Mouse (Mus musculus) induced T-regulatory cell, adult 2 months (primary cell): ENCODE data around the gene Stk25.

Experiments
- DNase-seq: peaks from one replicate; pipeline ENCODE4 v3.0.0-alpha.2; 2012; ENCODE audit warnings: low read depth

The Stk25 gene

DNA sequence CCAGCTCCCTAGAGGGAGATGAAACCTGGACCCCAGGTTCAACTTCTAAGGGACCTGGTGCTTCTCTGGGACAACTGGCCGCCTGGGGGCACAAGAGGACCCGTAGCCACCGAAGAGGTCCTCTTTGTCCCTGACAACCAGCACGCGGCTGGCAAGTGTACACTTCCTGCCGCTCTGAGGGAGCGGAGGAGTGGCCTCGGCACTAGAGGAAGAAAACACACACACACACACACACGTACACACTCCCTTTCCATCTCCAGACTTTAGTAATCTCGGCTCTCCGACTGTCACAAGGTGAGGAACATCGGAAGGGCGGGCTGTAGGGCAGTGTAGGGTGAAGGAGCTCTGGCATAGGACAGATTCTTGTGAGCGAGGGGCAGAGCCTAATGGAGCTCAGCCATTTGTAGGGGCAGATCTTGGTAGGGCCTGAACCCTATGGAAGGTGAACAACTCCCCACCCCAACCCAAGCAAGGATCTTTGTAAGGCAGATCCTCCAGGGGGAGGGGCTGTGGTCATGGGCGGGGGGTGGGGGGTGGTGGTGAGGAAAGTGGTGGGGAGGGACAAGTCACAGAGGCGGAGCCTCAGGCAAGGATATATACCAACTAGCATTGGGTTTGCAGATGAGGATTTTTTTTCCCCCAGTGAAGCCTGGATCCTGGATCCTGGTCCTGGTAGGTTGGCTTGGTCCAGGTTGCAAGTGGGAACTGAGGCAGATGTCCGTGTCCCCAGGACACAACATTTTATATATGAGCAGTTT is 10.5 kb upstream of the Stk25 start:
- peak; percentile 79 for DNase-seq

DNA sequence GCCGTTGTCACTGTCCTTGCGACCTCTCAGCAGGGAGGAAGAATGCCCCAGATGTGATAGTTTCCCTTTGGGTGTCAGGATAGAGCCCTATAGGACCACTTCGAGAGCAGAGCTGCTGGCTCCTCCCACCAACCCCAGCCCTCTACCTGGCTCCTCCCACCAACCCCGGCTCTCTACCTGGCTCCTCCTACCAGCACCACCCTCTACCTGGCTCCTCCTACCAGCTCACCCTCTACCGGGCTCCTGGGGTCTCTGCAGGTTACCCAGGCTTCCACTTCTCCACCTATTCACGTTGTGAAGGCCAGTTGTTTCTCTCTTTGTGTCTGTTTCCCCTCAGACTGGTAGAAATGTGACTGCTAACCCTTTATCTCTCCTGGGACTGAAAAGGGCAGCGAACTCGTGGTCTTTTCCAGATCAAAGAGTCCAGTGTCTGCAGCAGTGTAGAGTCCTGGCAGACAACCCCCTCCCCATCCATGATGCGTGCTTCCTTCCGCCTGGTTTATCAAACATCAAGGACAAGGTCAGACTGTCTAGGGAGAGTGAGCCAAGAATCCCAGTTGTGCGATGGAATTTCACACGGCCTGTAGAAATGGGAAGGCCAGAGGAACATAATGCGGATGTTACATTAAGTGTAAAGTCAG is 9.4 kb upstream of the Stk25 start:
- peak; percentile 65 for DNase-seq

DNA sequence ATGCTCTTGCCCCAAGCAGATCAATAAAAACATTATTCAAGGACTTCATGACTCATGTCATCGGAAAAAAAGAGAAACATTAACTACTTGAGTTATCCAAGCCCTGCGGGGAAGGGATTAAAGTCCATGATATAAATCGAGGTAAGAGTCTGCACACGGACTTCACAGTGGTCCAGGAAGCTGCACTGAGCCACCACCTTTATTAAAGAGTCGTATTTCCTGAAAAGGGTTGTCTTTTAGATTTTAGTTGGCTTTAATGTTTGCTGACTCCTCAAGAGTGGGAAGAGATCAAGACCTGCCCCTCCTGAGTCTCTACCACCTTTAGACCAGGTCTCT is 1.5 kb downstream of the Stk25 start:
- no peak for DNase-seq

DNA sequence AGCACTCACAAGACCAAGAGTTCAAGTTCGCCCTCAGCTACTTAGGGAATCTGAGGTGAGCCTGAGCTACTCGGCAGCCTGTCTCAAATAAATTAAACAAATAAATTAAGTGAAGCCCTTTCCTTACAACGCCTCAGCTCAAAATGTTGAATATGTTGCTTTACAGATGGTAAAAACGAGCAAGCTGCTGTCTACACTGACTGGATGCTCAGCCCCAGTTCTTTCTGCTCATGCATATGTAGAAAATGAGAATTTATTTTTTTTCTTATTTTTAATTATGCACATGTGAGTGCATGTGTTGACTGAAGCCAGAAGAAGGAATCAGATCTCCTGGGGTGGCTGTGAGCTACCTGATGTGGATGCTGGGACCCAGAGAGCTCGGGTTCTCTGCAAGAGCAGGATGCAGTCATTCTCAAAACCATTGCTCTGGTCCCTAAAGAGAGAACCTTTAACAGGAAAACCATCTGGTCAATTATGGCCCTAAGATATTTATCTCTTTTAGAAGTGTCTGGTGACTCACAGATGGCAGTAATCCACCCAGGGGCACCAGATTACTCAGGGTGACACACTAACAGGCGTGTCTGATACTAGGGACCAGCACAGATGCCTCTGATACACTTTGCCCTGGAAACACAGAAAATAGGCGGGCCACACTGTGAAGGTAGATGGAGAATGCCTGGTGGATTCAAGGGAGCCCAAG is 2.0 kb downstream of the Stk25 start:
- no peak for DNase-seq

DNA sequence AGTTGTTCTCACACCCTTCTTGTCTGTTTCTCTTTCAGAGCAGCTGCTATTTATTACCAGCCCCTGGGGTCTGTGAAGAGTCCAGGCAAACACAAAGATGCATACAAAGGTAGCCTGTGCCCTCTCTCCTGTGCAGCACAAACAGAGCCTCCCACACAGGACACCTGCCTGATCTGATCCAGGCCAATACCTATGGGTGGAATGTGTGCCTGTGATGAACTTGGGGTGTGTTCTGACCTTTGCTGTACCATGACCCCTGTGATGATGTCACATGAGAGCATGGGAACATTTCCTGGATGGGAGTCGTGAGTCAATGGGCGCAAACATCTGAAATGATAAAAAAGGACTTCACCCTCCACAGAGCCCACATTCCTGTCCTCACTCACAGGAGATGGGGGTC is 3.7 kb downstream of the Stk25 start:
- no peak for DNase-seq

DNA sequence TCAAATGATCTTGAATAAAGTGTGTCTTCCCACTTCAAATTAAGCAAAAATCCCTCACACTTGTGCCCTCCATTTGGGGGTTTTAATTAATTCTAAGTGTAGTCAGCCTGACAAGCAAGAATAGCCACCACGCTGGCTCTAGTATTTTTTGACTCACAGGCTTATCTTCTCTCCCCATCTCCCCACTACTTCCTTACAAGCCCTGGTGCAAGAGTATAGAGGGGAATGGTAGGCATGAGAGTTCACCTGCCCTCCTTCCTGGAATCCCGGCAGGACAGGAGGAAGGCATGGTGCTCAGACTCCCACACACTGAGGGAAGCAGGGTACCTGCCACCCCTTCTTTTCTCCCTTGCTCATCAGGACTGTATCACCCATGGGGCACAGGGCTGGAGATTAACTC is 4.2 kb downstream of the Stk25 start:
- DNase-seq = no peak

DNA sequence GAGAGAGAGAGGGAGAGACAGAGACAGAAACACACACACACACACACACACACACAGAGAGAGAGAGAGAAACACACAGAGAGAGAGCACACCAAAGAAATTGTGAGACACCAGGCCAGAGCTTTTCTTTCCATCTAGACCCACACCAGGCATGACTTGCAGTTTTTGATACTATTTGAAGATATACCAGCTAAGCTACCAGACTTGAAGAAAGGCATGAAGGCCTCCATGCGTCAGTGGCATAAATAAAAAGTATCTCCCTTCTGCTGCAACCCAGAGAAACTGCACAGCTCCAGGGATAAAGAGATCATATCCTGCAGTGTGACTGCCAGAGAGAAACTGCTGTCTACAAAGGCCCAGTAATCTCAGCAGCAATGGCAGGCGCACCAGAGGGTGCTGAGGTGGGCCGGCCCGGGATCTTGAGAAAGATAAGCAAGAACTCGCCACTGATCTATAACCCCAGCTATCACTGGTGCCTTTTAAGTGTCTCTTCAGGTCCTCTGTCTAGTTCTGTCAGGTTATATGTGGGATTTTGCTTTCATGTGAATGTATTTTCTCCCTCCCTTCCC is 8.8 kb downstream of the Stk25 start:
- DNase-seq = no peak

DNA sequence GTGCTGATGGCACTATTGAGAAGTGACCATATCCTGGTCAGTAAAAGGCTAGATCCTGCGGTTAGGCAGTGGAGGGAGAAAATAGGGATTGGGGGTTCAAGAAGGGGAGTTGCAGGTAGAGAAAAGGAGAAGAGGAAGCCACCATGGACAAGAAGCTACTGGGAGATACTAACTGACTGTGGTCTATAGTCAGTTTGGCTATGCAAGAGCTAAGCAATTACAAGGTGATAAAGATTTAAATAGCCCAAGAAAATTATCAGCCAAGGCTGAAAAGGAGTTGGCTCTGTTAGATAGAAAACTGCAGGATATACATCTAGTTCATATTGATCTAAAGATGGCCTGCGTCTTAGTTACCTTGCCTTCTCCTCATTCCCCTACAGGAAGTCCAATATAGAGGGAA is 15.8 kb downstream of the Stk25 start:
- DNase-seq = no peak

DNA sequence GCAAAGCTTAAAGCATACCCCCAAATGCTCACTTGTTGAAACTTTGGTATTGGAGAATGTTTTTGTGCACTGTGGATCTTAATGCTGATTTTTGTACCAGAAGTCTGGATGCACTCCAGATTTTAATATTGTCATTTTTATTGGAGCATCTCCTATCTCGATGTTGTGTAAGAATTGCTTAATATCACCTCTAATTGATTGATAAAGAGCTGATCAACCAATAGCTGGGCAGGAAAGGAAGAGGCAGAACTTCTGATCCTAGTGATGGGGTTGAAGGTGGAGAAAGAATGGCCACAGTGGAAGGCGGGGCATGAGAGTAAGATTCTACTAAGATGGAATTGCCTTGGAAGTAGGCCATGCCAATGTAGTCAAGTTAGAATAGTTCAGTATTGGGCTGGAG is 16.5 kb downstream of the Stk25 start:
- no peak for DNase-seq

DNA sequence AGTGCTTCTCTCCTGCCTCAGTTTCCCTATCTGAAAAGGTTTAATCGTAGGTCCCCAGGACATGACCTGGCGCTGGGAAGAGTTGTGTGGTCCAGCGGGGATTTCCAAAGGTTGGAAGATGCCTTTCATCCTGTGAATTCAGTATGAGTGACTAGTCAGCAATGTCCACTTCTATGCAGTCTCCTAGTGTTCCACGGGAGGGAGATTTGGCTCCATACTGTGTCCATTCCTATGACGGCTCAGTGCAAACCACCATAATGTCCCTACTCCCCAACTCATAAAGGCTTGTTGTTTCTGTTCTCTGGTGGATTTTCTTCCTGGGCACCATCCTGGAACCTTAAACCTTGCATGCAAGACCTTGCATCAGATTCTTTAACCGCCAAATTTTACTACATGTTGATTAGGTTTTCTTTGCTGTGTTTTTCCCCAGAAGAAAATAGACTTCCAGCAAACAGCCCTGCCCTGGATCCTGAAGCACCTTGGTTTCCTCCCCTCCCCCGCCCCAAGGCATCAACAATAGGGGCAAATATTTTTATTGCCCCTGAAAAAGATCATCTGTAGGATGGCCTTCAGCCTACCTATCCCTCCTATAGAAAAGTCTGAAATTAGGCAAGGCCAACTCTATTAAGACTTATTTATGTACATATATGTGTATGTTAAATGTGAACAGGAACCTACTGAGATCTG is 22.1 kb downstream of the Stk25 start:
- no peak for DNase-seq

DNA sequence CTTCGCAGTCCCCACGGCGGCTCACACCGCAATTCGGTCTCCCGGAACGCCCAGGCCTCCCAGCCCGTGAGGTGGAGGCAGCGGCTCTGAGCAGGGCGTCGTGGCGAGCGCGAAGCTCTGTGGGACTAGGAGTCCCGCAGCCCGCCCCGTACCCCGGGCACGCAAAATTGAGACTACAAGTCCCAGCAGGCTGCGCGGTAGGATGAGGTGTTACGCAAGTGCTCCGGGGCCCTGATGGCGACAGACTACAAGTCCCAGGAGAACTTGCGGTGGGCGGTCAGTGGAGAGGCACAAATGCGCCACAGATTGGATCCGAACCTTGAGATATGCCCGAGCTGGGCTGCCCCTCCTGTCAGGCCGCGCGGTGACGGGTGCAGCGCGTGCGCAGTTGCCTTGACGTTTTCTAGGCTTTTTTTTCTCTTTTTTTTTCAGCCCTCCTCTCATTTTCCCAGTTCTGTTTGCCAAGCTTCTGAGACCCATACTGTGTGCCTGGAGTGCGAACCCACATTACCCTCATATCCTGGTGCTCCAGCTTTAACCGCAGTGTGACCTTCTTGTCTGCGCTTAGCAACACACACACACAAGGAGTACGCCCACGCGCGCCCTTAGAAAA is 22.8 kb downstream of the Stk25 start:
- peak; percentile 98 for DNase-seq

DNA sequence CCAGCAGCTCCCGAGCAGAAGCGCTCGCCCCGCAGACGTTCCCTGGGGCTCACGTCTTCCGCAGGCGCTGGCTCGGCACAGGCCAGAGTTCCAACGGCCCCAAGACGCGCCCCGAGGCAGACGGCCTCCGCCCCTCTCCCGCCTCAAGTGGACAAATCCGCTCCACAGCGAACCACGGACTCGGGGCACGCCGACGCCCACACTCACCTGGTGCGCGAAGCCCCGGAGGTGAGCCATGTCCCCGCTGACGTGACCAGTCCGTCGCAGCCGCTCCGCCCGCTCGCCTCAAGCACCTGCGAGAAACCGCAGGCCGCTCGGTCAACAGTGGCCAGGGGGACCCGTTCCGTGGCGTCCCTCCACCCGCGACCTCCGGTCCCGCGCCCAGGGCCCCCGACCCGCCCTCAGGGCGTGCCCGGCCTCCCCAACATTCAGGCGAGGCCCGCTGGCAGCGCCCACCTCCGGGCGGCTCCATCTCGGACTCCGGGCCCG is 23.3 kb downstream of the Stk25 start:
- DNase-seq = no peak

DNA sequence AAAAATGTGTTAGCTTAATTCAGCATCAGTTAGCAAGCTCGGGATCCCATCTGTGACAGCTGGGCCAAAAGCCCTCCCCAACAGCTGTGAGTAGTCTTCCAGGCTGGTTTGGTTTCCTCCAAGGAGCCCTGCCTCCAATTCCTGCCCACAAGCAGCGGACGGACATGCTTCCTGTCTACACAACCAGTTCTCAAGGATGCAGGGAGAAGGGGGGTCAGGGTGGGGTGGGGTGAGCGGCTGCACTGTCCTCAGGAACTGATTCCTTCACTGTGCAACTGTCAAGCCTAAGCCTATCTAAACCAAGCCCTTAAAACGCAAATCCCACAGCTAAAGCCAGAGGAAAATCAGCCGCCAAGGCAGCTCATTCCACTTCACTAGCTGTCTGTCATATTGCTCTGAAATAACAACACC is 24.0 kb downstream of the Stk25 start:
- peak; percentile 32 for DNase-seq

DNA sequence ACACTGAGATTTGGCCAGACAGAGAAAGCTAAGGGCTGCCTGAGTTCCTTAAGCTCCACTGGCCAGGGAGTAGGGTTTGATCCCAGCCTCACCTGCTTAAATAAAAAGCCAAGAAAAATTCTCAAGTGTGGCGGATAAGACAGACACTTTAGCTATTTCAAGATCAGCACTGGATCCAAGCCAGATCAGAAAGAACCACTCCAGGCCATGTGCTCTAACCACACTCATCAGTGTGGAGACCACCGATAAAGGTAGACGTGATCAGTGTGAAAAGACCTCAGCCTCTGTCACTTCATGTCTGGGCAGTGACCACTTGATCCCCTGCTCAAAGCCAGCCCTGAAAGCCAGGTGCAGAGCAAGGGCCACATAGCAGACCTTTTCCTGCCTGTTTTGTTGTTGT is 25.7 kb downstream of the Stk25 start:
- no peak for DNase-seq

DNA sequence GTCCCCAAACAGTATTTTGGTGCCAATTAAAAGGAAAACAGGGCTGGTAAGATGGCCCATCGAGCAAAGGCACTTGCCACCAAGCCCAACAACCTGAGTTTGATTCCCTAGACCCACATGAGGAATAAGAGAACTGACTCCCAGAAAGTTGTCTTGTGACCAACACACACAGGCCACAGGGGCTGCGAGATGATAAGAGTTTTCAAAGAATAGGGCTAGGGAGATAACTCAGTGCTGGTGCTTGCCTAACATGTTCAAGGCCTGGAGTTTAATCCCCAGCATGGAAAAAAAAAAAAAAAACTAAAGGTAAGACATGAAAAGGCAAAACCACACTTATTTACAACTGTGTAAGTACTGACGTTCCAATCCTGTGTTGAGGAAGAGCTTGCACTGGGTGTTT is 27.7 kb downstream of the Stk25 start:
- DNase-seq = no peak

DNA sequence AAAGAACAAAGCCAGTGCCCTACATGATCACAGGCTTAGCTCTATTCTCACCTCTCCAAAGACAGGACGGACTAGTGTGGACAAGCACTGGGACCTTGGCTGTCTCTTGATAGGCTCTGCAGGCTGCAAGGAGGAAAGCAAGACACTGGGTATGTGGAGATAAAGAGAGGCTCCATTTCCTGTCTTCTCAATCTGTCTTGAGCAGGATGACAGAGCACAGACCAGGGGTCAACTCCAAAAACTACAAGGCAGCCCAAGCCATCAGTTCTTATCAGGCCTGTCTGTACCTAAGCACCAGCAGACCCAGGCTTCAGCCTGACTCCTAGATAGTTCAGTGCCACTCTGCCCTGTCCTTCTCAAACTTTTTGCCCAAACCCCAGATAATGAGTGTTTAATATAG is 34.0 kb downstream of the Stk25 start:
- DNase-seq = no peak

DNA sequence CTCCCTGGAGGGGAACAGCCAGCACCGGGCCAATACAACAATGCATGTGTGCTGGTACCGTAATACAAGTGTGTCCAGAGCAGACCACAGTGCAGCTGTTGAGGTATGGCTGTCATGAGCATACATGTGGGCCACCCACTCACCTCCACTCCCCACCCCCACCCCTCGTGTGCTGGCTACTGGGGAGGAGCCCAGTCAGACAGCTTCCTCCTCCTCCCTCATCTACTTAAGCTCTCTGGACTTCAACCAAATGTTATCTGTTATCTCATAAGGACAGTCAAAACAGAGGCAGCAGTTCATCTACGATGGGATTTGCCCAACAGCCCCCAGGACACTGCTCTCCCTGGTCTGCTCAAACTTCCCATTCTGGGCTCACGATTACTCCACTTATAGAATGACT is 39.5 kb downstream of the Stk25 start:
- no peak for DNase-seq

DNA sequence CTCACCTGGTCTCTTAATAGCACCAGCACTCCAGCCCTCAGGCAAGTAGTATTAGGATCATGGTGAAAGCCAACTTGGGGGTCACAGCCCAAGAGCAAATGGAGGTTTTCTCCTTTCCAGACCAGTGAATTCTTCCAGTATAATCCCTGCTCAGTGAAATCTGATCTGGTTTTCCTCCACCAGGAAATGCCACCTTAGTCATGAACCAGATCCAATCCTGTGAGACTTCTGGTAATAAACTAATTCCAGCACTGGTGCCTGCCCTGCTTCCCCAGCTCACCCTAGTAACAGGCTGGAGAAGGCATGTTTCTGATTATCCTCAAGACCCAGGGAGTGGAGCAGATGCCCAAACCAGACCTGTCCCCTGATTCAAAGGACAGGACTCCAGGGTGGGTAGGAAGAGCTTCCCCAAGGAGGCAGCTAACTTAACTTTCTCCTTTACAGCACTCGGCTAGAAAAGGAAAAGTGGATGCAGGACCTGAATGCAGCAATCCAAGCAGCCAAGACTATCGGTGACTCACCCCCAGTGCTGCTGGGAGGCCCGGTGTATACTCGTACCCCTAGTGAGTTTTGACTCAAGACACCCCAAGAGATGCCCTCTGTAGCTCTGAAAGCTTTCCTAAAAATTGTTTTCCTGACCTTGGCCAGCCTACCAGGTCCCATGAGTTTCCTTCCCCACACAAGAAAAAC is 40.3 kb downstream of the Stk25 start:
- no peak for DNase-seq

DNA sequence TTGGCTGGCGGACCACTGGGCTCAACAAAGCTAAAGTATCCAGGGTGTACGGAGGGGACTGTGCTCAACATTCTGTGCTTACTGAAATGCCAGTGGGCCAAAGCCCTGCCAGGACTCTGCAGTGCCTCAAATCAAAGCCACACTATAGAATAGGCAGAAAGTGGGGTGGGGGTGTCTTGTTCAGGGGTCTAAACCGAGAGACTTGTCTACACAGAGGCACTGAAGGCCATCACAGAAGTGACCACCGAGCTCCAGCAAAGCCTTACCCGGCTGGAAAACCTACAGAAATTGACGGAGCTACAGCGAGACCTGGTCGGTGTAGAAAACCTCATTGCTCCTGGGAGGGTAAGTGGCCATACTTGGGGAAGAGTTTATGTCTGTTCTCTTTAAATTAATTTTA is 48.7 kb downstream of the Stk25 start:
- no peak for DNase-seq

DNA sequence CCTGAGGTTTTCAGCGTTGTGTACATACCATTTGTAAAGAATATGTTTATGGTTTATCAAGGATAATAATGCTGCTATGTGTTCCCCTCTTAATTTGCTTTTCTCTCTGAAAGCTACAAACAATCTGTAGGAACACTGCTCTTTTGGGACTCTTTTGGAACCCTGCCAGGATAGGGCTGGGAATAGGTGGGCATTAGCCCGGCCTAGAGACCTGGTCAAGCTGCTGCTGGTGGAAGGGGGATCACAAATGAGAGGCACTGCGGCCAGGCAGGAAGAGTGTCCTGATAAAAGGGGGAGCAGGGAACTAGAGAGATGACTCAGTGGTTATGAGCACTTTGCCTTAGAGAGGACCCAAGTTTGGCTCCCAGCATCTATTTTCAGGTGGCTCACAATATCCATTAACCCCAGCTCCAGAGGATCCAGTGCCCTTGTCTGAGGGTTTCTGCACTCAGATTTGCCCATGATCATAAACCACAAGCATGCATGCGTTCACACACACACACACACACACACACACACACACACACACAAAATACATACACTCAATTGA is 49.7 kb downstream of the Stk25 start:
- no peak for DNase-seq
